23 mouse cellular contexts compared by ENCODE assay signal in the genomic region with DNA sequence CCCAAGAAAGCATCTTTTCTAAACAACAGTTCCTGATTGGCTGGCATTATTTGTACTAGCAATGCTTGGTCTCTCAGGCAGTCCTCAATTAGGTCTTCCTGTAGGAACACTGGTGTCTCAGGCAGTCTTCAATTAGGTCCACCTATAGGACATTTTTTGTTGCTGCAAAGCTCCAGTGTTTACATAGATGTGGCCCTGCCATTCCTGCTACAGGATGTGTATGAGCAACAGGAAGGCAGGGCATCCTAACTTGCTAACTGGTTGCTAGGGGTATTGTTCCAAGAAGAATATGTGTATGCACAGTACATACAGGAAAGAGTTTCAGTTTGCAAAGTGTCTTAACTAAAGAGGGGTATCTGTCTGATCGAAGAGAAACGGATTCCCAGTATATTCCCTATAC. TPM values are rescaled to one million over a fixed set of nuclear protein-coding genes. Genes with fewer than 3 reads are reported as not detected.
DNase-seq lines count a peak whose midpoint lies in the region; ATAC-seq and TF ChIP-seq lines count a peak whose summit lies in the region.
"Had no signal": no experiment of that assay in that cellular context is flagged by ENCODE, and none has a peak within 500 bp of the region (broad histone marks: within the 10 kb centered on the region; RNA-seq: fewer than 3 reads in every experiment).

No protein-coding gene starts in this region.

- no peak overlapping the region for H3K9ac ChIP-seq in lung, embryonic 14.5 days
- no peak overlapping the region for H3K9ac ChIP-seq in lung, embryonic 16.5 days (ENCODE audit: low read length)
- H3K9ac ChIP-seq: embryonic facial prominence, embryonic 13.5 days; embryonic facial prominence, embryonic 15.5 days; forebrain, embryonic 12.5 days had no signal

- no peak overlapping the region for H3K4me2 ChIP-seq in lung, embryonic 14.5 days
- H3K4me2 ChIP-seq in lung, embryonic 16.5 days (ENCODE audit: low read depth, low read length): no peak overlapping the region
- H3K4me2 ChIP-seq: embryonic facial prominence, embryonic 13.5 days; embryonic facial prominence, embryonic 15.5 days; forebrain, embryonic 12.5 days had no signal

- H3K9me3 ChIP-seq in lung, embryonic 14.5 days (ENCODE audit: low read depth, low read length): no peaks in the 10 kb centered on the region
- H3K9me3 ChIP-seq in lung, embryonic 16.5 days (ENCODE audit: control insufficient read depth, low read length): no peaks in the 10 kb centered on the region
- H3K9me3 ChIP-seq in limb, embryonic 10.5 days (replicated peaks): no peaks in the 10 kb centered on the region
- H3K9me3 ChIP-seq: embryonic facial prominence, embryonic 13.5 days; embryonic facial prominence, embryonic 15.5 days; forebrain, embryonic 10.5 days; forebrain, embryonic 12.5 days had no signal

- 82% methylated on average over 2 of the region's 2 CpGs for WGBS in lung, embryonic 14.5 days
- 52% methylated on average over 2 of the region's 2 CpGs for WGBS in lung, adult 2 months
- WGBS in lung, embryonic 16.5 days: 71% methylated on average over 2 of the region's 2 CpGs
- WGBS in limb, embryonic 10.5 days: 92% methylated on average over 2 of the region's 2 CpGs

- TF ChIP-seq CTCF in lung, embryonic 14.5 days (IDR thresholded peaks at IDR 0.05; ENCODE audit: low read depth): no peak
- no peak for TF ChIP-seq CTCF in lung, adult 2 months (IDR thresholded peaks at IDR 0.05; ENCODE audit: insufficient read depth, low read length)

- H3K27me3 ChIP-seq in lung, embryonic 14.5 days (ENCODE audit: insufficient read depth, low read length): no peaks in the 10 kb centered on the region
- no peaks in the 10 kb centered on the region for H3K27me3 ChIP-seq in lung, embryonic 16.5 days (ENCODE audit: control insufficient read depth, insufficient read depth, low read depth, low read length)
- no peaks in the 10 kb centered on the region for H3K27me3 ChIP-seq in limb, embryonic 10.5 days (ENCODE audit: low read depth, poor library complexity, severe bottlenecking)
- H3K27me3 ChIP-seq: embryonic facial prominence, embryonic 13.5 days; embryonic facial prominence, embryonic 15.5 days; forebrain, embryonic 12.5 days had no signal

- no peaks in the 10 kb centered on the region for H3K36me3 ChIP-seq in lung, embryonic 14.5 days (ENCODE audit: insufficient read depth)
- H3K36me3 ChIP-seq in lung, embryonic 16.5 days (ENCODE audit: control insufficient read depth, insufficient read depth, low read length): no peaks in the 10 kb centered on the region
- H3K36me3 ChIP-seq in limb, embryonic 10.5 days: no peaks in the 10 kb centered on the region
- H3K36me3 ChIP-seq: embryonic facial prominence, embryonic 13.5 days; embryonic facial prominence, embryonic 15.5 days; forebrain, embryonic 10.5 days; forebrain, embryonic 12.5 days had no signal

- H3K27ac ChIP-seq in lung, embryonic 14.5 days (ENCODE audit: low read depth): no peak overlapping the region
- H3K27ac ChIP-seq in lung, embryonic 16.5 days (ENCODE audit: low read length): peak overlapping the region; percentile 68
- H3K27ac ChIP-seq in limb, embryonic 10.5 days: no peak overlapping the region
- H3K27ac ChIP-seq: embryonic facial prominence, embryonic 13.5 days; embryonic facial prominence, embryonic 15.5 days; forebrain, embryonic 10.5 days; forebrain, embryonic 12.5 days had no signal

- no peak overlapping the region for H3K4me3 ChIP-seq in lung, embryonic 14.5 days (ENCODE audit: low read depth, low read length)
- no peak overlapping the region for H3K4me3 ChIP-seq in lung, adult 2 months (replicated peaks; ENCODE audit: extremely low read depth, low read depth, low read length)
- no peak overlapping the region for H3K4me3 ChIP-seq in lung, embryonic 16.5 days (ENCODE audit: low read length)
- H3K4me3 ChIP-seq in limb, embryonic 10.5 days: no peak overlapping the region
- H3K4me3 ChIP-seq: embryonic facial prominence, embryonic 13.5 days; embryonic facial prominence, embryonic 15.5 days; erythroblast, embryonic 14.5 days; forebrain, embryonic 10.5 days; forebrain, embryonic 12.5 days had no signal

- no peak; the same call in 1 of the 2 replicates for ATAC-seq in lung, embryonic 14.5 days (ENCODE audit: insufficient read depth)
- ATAC-seq in lung, embryonic 16.5 days (ENCODE audit: low read depth): peak; percentile 66
- ATAC-seq: forebrain, embryonic 14.5 days had no signal

- peak; percentile 17 for DNase-seq in lung, embryonic 14.5 days
- no peak for DNase-seq in lung, adult 2 months
- no peak for DNase-seq in lung, postnatal 14 days
- DNase-seq in lung, postnatal 10 days: peak; percentile 27
- DNase-seq in lung, postnatal 36 days: no peak
- no peak for DNase-seq in limb, embryonic 10.5 days (ENCODE audit: low spot score)
- DNase-seq: adrenal gland, adult 2 months; adrenal gland, postnatal 10 days; adrenal gland, postnatal 25 days; cerebellum, adult 11 months; cerebellum, adult 18-20 months; cerebellum, adult 8-10 months; cerebellum, adult 9-11 months; cerebellum, postnatal 14 days; cerebellum, postnatal 36 days; embryo, embryonic 11 days had no signal

- no peak for TF ChIP-seq POLR2A in lung, adult 2 months (IDR thresholded peaks at IDR 0.05; ENCODE audit: borderline replicate concordance, extremely low read depth, low read depth, low read length)

- no peaks in the 10 kb centered on the region for H3K4me1 ChIP-seq in lung, embryonic 14.5 days (ENCODE audit: insufficient read depth)
- H3K4me1 ChIP-seq in lung, adult 2 months (ENCODE audit: control insufficient read depth, insufficient read depth, low read length): no peaks in the 10 kb centered on the region; the same call in 1 of the 2 replicates
- H3K4me1 ChIP-seq in lung, embryonic 16.5 days (replicated peaks; ENCODE audit: control insufficient read depth, insufficient read depth, low read length): no peaks in the 10 kb centered on the region
- no peaks in the 10 kb centered on the region for H3K4me1 ChIP-seq in limb, embryonic 10.5 days
- H3K4me1 ChIP-seq: embryonic facial prominence, embryonic 15.5 days; forebrain, embryonic 10.5 days; forebrain, embryonic 12.5 days had no signal

RNA-seq across cellular contexts. Expression of gene Ino80, which starts 18.6 kb away (rescaled TPM):
- 6.7 and 6.9 TPM in 2 replicates for polyA plus RNA-seq in lung, embryonic 14.5 days (2014; fragmentation: Nextera tagmentation; extraction: Ambion mirVana)
- polyA plus RNA-seq in lung, adult 2 months (2012; rRNA removed): 7.1 and 8.7 TPM in 2 replicates
- 4.2 TPM in 2 replicates for polyA plus RNA-seq in lung, embryonic 16.5 days (2015; fragmentation: Nextera tagmentation; extraction: Ambion mirVana)
- polyA plus RNA-seq in limb, embryonic 10.5 days (2016; fragmentation: Nextera tagmentation; extraction: Ambion mirVana): 3.1 and 3.8 TPM in 2 replicates

RNA-seq across cellular contexts. Expression of gene Exd1, which starts 51.3 kb away (rescaled TPM):
- polyA plus RNA-seq in lung, embryonic 14.5 days (2014; fragmentation: Nextera tagmentation; extraction: Ambion mirVana): 0.17 and 0.51 TPM in 2 replicates
- polyA plus RNA-seq in lung, adult 2 months (2012; rRNA removed): 0.36 and 0.78 TPM in 2 replicates
- 0.20 and 0.64 TPM in 2 replicates for polyA plus RNA-seq in lung, embryonic 16.5 days (2015; fragmentation: Nextera tagmentation; extraction: Ambion mirVana)
- 0.44 and 0.67 TPM in 2 replicates for polyA plus RNA-seq in limb, embryonic 10.5 days (2016; fragmentation: Nextera tagmentation; extraction: Ambion mirVana)
- polyA plus RNA-seq: erythroblast, embryonic 14.5 days had no signal

RNA-seq across cellular contexts. Expression of gene Chp1, which starts 51.4 kb away (rescaled TPM):
- 57.3 and 58.9 TPM in 2 replicates for polyA plus RNA-seq in lung, embryonic 14.5 days (2014; fragmentation: Nextera tagmentation; extraction: Ambion mirVana)
- polyA plus RNA-seq in lung, adult 2 months (2012; rRNA removed): 71.9 and 99.6 TPM in 2 replicates
- polyA plus RNA-seq in lung, embryonic 16.5 days (2015; fragmentation: Nextera tagmentation; extraction: Ambion mirVana): 61.0 and 66.9 TPM in 2 replicates
- polyA plus RNA-seq in limb, embryonic 10.5 days (2016; fragmentation: Nextera tagmentation; extraction: Ambion mirVana): 46.9 and 57.3 TPM in 2 replicates

Comparison
In these comparisons a context has a peak if more than half of its experiments do, and no peak if none do; other contexts are left out.
1. DNase-seq: peak in lung, embryonic 14.5 days (single experiment) and lung, postnatal 10 days (single experiment); none in lung, adult 2 months (single experiment), lung, postnatal 14 days (single experiment), lung, postnatal 36 days (single experiment) and limb, embryonic 10.5 days (single experiment).